Mouse (Mus musculus) thymus, adult 2 months (tissue): ENCODE data around the gene Stmn1.

Experiments used
- CTCF ChIP-seq: fragments of 200-500 bp; IDR thresholded peaks from 2 replicates; pipeline ENCODE4 v1.5.1; 2012; ENCODE audit warnings: mild to moderate bottlenecking, control low read depth, low read length, moderate library complexity, borderline replicate concordance; ENCODE audit not compliant: control insufficient read depth, poor library complexity, insufficient read depth; ENCODE audit errors: extremely low read depth
- POLR2A ChIP-seq: fragments of 200-500 bp; IDR thresholded peaks from 2 replicates; pipeline ENCODE4 v1.6.1; 2012; ENCODE audit warnings: mild to moderate bottlenecking, low read length, control low read depth, moderate library complexity; ENCODE audit not compliant: control insufficient read depth, poor library complexity, insufficient read depth; ENCODE audit errors: extremely low read depth

- TF ChIP-seq CTCF (no peak), POLR2A (no peak)
Observed at GRCm38 (mm10) chr4:134447966-134448365, 20.2 kb upstream of the Stmn1 start.
